Mouse (Mus musculus) kidney, adult 2 months (tissue): ENCODE data around the gene Sorcs1.

Source experiments
- CTCF ChIP-seq: fragments of 200-500 bp; conservative IDR thresholded peaks from 2 replicates; pipeline ENCODE4 v1.5.1; 2011; ENCODE audit warnings: low read depth, mild to moderate bottlenecking, control low read depth, low read length, moderate library complexity, mixed read lengths; ENCODE audit not compliant: insufficient read depth, insufficient read length
- POLR2A ChIP-seq: fragments of 200-500 bp; IDR thresholded peaks from one replicate; pipeline ENCODE4 v1.6.1; 2011; ENCODE audit warnings: low read depth, low read length, control low read depth

GRCm38 (mm10) chr19:50378901-50379300 lies 299.5 kb downstream of the Sorcs1 start:
- TF ChIP-seq CTCF (no peak), POLR2A (no peak)
